Mouse (Mus musculus) heart, postnatal 0 days (tissue): ENCODE measurements around the gene Rrp7a.

Experiments
- CTCF ChIP-seq: IDR thresholded peaks from 2 replicates; pipeline ENCODE4 v1.5.1; 2016; ENCODE audit warnings: antibody characterized with exemption, control low read depth, low read depth
- EP300 ChIP-seq: IDR thresholded peaks from 2 replicates; pipeline ENCODE4 v1.6.1; 2016; ENCODE audit warnings: antibody characterized with exemption, low read depth

DNA sequence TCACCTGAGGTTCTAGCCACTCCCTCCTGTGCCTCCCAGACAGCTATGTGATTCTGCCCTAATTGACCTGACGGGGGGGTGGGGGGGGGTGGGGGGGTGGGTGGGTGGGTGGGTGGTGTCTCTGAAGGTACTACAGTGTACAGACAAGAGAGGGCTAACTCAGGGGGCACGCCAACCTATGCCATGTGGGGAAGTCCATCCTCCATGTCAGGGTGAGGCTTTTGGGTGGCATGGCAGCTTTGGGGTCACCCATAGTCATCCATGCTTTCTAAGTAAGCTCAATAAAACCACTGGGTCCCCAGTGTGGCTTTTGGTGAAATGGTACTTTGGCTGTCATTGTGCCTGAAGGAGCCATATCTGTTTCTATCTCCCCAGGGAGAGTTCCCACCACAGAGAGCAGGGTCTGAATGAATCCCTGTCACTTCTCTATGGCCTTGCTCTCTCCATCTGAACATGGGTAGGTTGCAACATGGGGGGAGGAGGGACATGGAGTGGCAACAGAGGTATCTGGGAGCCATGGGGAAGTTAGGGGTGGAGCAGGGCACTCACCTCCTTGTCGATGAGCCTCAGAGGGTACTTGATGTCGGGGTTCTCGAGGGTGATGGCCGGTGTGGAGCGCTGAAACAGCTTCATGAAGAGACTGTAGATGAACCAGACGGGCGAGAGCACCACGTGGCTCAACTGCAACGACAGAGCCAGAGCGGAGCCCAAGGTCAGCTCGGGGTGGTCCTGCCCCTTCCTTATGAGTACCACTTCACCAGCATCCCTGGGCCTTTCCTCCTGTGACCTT lies 43.1 kb upstream of the Rrp7a start:
- TF ChIP-seq CTCF (no peak), EP300 (no peak)
